Mouse (Mus musculus) natural killer cell, adult 2 months (primary cell): Measurements from ENCODE around the gene Trpc7.

Experiments
- DNase-seq, 2 experiments: peaks; one replicate each; pipeline ENCODE4 v3.0.0; 2022; ENCODE audit warnings: low spot score in 2 of 2

Gene Trpc7

DNA sequence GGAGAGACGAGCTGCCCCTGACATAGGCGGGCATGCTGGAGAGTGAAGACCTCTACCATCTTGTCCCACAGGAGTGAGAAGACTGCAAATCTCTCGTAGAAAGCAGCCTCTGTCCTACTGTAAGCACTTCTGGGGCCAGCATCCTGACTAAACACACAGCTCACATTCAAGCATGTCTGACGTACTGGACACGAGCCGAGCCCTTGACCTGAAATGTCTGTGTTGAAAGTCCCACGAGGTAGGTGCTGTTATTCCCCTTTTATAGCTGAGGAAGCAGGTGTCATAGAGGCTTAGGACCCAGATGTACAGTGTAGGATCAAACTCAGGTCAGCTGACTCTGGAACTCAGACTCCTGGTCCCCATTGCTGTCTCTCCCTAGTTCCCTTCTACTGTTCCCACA, 146.4 kb downstream of the Trpc7 start:
- DNase-seq, result no peak

DNA sequence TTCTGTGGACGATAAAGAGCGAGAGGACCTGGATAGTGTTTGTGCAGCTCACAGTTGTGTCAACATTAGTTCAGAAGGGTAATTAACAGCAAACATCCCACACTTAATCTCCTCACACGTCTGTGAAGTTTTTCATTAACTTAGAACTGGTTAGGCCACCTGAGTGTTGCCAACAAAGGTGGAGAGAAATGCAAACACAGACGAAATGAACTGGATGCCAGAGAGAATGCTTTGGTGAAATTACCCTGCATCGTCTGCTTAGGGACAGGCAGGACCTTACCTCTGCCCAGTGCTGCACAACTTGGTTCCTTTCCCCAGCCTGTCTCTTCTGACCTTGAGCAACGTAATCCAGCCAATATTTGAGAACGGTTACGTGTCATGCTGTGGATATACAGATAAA, 148.2 kb downstream of the Trpc7 start:
- DNase-seq, result no peak

DNA sequence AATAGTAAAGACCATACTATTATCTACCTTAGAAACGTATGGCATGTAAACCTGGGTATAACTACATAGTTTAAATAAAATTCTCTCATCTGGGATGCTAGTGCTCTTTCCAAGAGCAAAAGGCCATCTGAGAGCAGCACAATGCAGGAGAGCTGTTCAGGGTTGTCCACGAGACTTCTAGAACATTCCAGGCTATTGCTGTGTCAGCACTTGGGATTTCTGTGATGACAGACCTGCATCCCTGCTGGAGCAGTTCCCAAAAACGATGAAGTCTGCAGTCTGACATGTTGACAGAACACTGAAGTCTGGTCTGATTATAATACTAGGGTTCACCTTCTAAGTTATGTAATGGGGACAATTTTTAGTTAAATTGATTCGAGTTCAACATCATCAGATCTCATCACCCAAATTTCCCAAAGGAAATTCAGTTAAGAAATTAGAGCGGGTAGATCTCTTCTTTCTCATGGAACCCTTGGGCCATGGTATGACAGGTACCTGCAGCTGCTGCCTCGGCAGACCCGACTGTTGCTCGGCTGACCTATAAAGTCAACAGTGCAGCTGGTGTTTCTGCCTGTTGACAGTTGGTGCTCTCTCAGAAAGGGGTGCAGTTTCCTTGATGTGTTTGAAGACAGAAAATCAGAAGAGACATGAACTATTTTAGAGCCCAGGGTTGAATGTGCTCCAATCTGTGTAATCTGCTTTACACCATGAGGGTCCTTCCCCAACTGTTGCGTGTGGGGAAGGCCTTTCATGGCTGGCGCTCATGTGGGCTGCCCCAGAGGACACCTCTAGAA, 148.9 kb downstream of the Trpc7 start:
- no peak for DNase-seq

DNA sequence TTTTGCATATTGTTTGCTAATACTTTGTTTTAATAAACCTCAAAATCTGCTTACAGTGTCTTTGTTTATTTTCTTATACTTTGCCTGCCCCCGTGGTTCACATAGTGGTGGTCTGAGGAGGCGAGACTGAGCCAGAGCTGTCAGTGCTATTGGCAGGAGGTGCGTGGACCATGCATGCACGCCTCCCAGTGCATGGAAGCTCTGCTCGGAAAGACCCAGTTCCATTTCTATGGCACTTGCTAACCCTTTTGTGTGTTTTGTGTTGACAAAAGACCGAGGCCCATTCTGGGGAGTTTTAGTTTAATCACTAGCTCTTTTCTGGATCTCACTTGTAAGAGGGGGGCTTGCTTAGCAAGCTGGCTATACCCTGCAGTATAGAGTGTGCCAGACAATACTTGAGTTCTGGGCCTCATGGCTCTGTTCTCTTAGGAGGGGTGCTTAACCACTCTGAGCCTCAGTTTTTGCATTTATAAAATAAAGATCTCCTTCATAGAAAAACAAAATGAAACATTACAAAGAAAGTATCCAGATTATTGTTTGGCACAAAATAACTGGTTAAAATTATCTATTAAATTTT, 153.4 kb downstream of the Trpc7 start:
- DNase-seq, result no peak

DNA sequence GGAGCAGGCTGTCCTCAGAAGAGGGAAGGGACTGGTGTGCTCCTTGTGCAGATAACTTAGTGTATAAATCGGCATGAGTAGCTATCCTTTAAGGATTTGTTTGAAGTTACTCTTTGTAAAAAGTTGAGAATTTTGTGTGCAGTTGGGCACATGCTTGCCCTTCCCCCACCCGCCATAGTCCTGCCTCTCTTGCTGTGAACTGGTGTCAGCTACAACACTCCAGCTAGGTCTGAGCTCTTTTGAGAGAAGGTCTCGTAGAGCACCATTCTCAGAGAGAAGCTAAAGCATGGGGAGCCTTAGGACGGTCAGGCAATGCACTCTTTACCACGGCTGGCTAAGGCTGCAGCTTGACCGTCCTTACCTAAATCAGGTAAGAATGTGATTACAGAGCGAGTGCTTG, 154.1 kb downstream of the Trpc7 start:
- no peak for DNase-seq

DNA sequence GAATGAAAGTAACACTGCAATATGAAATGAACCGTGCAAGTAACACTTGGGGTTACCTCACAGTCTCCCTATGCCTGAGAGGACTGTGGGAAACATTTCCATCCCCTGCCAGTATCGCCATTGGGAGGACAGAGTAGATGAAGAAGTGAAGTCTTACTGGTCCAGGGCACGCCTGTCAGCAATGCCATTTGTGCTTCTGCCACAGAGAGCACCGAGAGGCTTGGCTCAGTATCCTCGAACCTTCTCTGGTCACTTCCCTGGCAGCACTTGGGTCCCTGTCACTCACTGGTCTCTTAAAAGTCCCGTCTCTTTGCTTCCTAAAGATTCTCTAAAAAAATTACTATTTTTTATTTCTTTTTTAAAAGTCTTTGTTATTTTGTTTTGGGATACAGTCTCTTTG, 155.3 kb downstream of the Trpc7 start:
- no peak for DNase-seq

DNA sequence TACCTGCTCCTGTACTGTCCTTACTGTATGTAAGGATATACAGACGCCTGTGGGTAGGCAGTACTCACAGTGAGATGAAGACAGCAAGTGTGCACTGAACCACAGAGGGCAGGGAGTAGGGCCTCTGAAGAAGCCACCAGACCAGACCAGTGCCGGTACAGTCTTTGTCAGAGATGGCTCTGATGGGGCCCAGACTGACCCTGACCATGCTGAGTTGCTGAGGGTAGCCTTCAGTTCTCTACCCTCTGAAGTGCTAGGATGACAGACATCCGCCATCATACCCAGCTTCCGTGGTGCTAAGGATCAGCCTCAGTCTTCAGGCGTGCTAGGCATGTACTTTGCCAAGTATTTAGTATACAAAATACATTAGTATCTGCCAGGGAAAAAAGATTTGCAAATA, 156.2 kb downstream of the Trpc7 start:
- DNase-seq, result no peak

DNA sequence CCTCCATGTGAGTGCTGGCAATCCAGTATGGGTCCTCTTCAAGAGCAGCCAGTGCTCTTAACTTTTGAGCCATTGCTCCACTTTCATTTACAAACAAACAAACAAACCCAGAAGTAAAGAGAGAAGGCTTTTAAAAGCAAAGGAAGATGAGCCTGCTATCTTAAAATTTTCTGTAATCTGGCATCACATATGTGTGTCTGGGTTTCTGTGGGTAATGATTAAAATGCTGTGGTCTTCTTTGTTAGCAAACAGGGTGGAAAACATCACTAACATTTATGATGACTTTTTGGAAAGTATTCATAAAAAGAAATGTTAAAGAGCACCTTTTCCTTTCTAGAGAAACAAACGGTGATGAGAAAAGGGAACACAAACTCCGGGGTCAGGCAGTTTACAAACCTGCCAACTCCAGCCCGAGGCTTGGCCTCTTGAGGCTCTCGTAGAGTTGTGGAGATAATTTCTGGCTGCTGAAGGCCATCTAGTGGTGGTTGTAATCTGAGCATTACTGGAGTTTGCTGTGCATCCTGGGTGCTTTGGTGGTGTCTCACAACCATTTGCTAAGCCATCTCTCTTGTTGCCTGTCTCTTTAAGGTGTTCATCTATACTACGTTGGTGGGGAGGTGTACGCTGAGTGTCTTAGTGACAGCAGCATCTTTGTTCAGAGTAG, 160.4 kb downstream of the Trpc7 start:
- DNase-seq, result no peak

DNA sequence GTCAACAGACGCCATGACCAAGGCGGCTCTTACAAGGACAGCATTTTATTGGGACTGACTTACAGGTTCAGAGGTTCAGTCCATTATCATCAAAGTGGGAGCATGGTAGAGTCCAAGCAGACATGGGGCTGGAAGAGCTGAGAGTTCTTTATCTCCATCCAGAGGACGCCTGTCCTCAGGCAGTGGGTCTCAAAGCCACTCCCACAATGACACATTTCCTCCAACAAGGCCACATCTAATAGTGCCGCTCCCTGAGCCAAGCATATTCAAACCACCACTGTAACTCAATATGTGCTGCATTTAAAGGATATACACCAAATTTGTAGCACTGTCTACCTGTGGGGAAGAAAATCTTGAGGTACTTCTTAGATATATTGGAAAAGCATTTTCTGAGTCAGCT, 161.2 kb downstream of the Trpc7 start:
- no peak for DNase-seq

DNA sequence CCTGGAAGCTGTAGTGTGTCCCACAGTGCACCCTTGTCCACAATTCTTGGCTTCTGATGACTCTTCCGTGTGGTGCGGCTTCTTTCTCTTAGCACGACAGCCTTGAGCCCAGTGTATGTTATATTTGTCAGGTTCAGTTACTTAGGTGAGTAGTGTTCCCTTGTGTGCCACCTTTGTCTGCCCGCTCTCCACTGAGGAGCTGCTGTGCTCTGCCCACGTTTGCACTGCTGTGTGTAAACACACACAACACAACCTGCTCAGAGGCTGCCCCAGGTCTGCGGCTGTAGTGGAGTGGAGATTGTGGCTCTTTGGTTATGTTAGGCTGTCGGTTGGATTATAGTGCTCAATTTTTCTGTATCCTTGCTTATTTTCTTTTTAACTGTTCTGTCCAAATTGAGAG, 166.7 kb downstream of the Trpc7 start:
- DNase-seq, result no peak

DNA sequence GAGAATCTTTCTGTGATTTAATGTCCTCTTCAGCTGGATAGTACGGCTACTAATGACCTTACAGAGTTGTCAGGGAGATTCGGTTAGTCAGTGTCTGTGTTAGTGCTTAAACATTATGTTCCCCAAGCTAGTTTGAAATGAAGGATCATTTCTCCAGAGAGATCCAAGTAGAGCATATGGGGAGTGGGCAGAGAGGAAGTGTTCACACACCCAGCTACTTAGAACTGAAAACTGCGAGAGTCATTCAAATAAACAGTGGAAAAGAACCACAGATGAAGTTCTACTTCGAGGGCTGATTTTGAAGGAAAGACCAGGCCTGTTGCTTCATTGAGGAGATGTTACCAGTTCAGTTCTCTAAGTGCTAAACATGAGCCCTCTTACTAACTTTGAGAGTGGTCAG, 169.2 kb downstream of the Trpc7 start:
- DNase-seq, result no peak
